Mouse (Mus musculus): ENCODE data around the gene Il10ra. TPM values are rescaled to one million over a fixed set of nuclear protein-coding genes. Genes with fewer than 3 reads are reported as not detected.
A peak's percentile ranks its signal among the peaks of the same experiment; 100 is the strongest.

Gene Il10ra
- polyA plus RNA-seq, 1 experiment from 2014 or later, result 0.62 TPM

DNA sequence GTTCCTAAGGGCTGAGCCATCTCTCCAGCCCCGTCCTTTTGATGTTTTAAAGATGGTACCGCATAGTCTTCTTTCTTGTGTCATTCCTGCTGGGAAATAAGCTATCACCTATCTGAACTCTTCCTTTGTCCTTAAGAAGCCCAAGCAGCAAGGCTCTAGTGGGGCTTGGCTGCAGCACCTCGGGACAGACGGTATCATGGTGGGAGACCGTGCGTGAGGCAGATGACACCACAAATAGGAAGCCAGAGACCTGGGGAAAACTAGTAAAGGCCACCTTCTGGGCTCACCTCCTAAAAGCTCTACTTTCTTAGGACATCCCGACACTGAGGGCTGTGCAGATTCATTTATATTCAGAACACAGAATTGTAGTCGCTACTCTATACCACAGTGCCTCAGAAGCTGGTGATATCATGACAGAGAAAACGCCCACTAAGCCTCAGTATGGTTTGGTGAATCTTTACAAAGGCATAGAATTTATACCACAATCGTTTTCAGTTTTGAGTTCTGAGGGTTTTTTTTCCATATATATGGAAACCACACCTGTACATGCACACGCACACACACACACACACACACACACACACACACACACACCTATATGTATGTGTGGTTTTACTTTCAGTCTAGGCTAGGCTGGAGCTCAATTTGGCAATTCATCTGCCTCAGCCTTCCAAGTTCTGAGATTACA lies 22.7 kb upstream of the Il10ra start:
- H3K27ac ChIP-seq (replicated peaks), result no peak overlapping the region
- H3K4me1 ChIP-seq, result no peaks in the 10 kb centered on the region
- H3K4me2 ChIP-seq, result no peak overlapping the region
- no peak for ATAC-seq (ENCODE audit: extremely low read depth, insufficient number of reproducible peaks, low FRiP score, low TSS enrichment)
- no peaks in the 10 kb centered on the region for H3K9me3 ChIP-seq
- 77% methylated on average over 11 of the region's 11 CpGs for WGBS
- H3K9ac ChIP-seq, result no peak overlapping the region
- no peak overlapping the region for H3K4me3 ChIP-seq
- no peaks in the 10 kb centered on the region for H3K36me3 ChIP-seq
- peaks cover 4% of the 10 kb centered on the region; the same call in 1 of the 2 replicates for H3K27me3 ChIP-seq (replicated peaks)

DNA sequence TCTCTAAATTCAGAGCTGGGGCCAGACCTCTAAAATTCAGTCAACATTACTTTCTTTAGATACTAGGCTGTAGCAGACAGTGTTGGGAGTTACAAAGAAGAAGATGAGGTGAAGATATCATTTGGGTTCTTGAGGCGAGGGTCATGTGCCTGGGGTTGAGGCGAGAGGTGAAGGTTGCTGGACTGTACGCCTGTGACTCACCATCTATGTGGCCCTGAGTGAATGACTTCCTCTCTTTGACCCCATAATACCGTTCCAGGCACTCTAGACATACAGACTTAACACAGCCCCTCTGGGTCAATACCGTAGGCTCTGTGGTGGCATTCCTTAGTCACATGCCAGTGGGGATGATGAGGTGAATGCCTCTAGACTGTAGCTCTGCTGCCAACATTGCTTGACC lies 13.5 kb upstream of the Il10ra start:
- Histone ChIP-seq H3K9me3 (no peaks in the 10 kb centered on the region), H3K9ac (no peak overlapping the region), H3K27ac (replicated peaks) (no peak overlapping the region), H3K36me3 (no peaks in the 10 kb centered on the region), H3K4me1 (no peaks in the 10 kb centered on the region), H3K27me3 (replicated peaks) (no peaks in the 10 kb centered on the region), H3K4me2 (no peak overlapping the region), H3K4me3 (no peak overlapping the region)
- no peak for ATAC-seq (ENCODE audit: extremely low read depth, insufficient number of reproducible peaks, low FRiP score, low TSS enrichment)
- WGBS, result 79% methylated on average over 5 of the region's 5 CpGs

DNA sequence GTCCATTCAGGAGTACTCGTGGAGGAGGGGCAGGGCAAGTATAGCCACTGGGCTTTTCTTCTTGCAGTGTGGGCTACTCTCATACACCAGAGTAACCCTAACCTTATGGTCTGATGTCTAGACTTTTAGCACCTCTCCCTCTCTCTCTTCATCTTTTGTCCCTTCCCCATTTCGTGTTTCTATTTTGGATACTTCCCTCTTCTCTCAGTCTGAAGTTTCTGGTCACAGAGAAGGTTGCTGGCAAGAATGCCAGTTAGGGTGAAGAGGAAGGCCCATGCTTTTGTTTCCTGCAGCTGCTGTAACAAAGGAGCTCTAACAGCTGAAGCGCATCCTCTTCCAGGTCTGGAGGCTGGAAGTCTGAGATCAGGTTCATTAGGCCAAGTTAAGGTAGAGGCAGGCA lies 11.9 kb upstream of the Il10ra start:
- no peaks in the 10 kb centered on the region for H3K27me3 ChIP-seq (replicated peaks)
- H3K36me3 ChIP-seq, result no peaks in the 10 kb centered on the region
- no peak overlapping the region for H3K4me3 ChIP-seq
- no peak overlapping the region for H3K27ac ChIP-seq (replicated peaks)
- no peak for ATAC-seq (ENCODE audit: extremely low read depth, insufficient number of reproducible peaks, low FRiP score, low TSS enrichment)
- H3K4me2 ChIP-seq, result no peak overlapping the region
- WGBS, result 73% methylated on average over 3 of the region's 3 CpGs
- H3K4me1 ChIP-seq, result no peaks in the 10 kb centered on the region
- H3K9ac ChIP-seq, result no peak overlapping the region
- H3K9me3 ChIP-seq, result no peaks in the 10 kb centered on the region

DNA sequence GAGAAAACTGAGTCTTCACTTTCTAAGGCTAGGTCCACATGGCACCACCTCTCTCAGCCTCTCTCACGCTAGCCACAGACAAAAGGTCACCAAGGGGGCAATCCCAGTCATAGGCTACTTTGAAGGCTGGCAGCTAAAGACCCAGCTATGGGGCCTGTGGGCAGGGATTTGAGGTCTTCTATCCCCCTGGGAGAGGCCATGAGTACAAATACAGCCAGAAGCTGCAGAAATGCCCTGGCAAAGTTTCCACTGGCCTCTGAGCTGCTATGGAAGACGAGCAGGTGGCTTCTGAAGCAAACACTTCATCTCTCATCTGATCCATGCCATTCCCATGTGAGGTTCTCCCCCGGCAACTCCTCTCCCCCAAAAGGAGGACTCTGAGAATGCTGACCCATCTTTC lies 11.1 kb upstream of the Il10ra start:
- no peak overlapping the region for H3K4me2 ChIP-seq
- no peak overlapping the region for H3K9ac ChIP-seq
- no peak overlapping the region for H3K4me3 ChIP-seq
- ATAC-seq (ENCODE audit: extremely low read depth, insufficient number of reproducible peaks, low FRiP score, low TSS enrichment), result no peak
- H3K9me3 ChIP-seq, result no peaks in the 10 kb centered on the region
- no peaks in the 10 kb centered on the region for H3K36me3 ChIP-seq
- WGBS, result 67% methylated on average over 3 of the region's 3 CpGs
- no peaks in the 10 kb centered on the region for H3K4me1 ChIP-seq
- no peak overlapping the region for H3K27ac ChIP-seq (replicated peaks)
- no peaks in the 10 kb centered on the region; the same call in 1 of the 2 replicates for H3K27me3 ChIP-seq (replicated peaks)

GRCm38 (mm10) chr9:45274635-45275034 lies 5.7 kb upstream of the Il10ra start:
- H3K4me1 ChIP-seq, result no peaks in the 10 kb centered on the region
- ATAC-seq (ENCODE audit: extremely low read depth, insufficient number of reproducible peaks, low FRiP score, low TSS enrichment), result no peak
- 82% methylated on average over 2 of the region's 2 CpGs for WGBS
- H3K36me3 ChIP-seq, result no peaks in the 10 kb centered on the region
- H3K27me3 ChIP-seq (replicated peaks), result peaks cover 29% of the 10 kb centered on the region
- H3K4me2 ChIP-seq, result no peak overlapping the region
- no peaks in the 10 kb centered on the region for H3K9me3 ChIP-seq
- H3K27ac ChIP-seq (replicated peaks), result no peak overlapping the region
- no peak overlapping the region for H3K4me3 ChIP-seq
- no peak overlapping the region for H3K9ac ChIP-seq

GRCm38 (mm10) chr9:45274218-45274617 lies 5.3 kb upstream of the Il10ra start:
- WGBS, result 65% methylated on average over 4 of the region's 4 CpGs
- ATAC-seq (ENCODE audit: extremely low read depth, insufficient number of reproducible peaks, low FRiP score, low TSS enrichment), result no peak
- H3K9me3 ChIP-seq, result no peaks in the 10 kb centered on the region
- H3K27ac ChIP-seq (replicated peaks), result no peak overlapping the region
- H3K4me3 ChIP-seq, result no peak overlapping the region
- H3K4me1 ChIP-seq, result peaks cover 1% of the 10 kb centered on the region; the same call in 1 of the 2 replicates
- peaks cover 33% of the 10 kb centered on the region for H3K27me3 ChIP-seq (replicated peaks)
- no peak overlapping the region for H3K9ac ChIP-seq
- H3K4me2 ChIP-seq, result no peak overlapping the region
- no peaks in the 10 kb centered on the region for H3K36me3 ChIP-seq

DNA sequence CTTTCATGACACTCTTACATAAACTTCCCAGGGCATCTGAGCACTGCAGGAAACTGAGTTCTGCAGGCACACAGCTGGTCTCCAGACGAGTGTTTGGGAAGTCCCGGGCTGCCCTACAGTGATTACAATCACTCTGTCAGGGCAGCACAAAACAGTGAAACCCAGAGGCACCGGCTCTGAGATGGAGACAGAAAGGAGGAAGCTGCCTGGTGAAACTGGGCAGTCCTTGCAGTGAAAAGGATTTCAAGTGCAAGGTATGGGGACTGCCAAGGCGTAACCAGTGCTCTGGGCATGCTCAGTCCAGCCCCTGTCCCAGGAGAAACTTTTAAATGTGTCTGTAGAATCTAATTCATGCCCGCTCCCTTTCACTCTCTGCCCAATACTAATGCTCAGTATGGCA lies 3.3 kb upstream of the Il10ra start:
- no peaks in the 10 kb centered on the region for H3K9me3 ChIP-seq
- no peak for ATAC-seq (ENCODE audit: extremely low read depth, insufficient number of reproducible peaks, low FRiP score, low TSS enrichment)
- peaks cover 7% of the 10 kb centered on the region; the same call in 1 of the 2 replicates for H3K4me1 ChIP-seq
- WGBS, result 35% methylated on average over 5 of the region's 5 CpGs
- H3K4me2 ChIP-seq, result no peak overlapping the region
- H3K27ac ChIP-seq (replicated peaks), result no peak overlapping the region
- peaks cover 53% of the 10 kb centered on the region for H3K27me3 ChIP-seq (replicated peaks)
- no peak overlapping the region for H3K9ac ChIP-seq
- no peaks in the 10 kb centered on the region for H3K36me3 ChIP-seq
- H3K4me3 ChIP-seq, result no peak overlapping the region

DNA sequence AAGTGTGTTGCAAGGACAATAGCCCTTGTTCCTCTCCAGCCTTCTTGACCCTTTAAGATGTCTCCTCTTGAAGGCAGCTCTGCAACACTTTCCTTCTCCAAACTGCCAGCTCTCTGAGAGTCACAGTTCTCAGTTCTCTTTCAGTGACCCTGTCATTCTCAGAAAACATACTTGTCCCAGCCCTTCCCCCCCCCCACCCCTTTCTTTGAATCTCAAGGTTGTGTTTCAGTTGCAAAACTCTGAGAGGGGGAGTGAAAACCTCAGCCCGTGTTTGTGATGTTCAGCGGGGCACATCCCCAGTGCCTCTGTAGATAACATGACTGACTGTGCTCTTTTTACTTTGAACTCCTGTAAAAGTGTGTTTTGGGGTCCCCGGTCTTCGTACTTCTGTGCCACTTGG lies 870 bp downstream of the Il10ra start:
- 55% methylated on average over 4 of the region's 4 CpGs for WGBS
- H3K4me2 ChIP-seq, result no peak overlapping the region
- no peaks in the 10 kb centered on the region for H3K9me3 ChIP-seq
- peaks cover 7% of the 10 kb centered on the region; the same call in 1 of the 2 replicates for H3K4me1 ChIP-seq
- H3K4me3 ChIP-seq, result no peak overlapping the region
- peaks cover 79% of the 10 kb centered on the region for H3K27me3 ChIP-seq (replicated peaks)
- no peak overlapping the region for H3K27ac ChIP-seq (replicated peaks)
- ATAC-seq (ENCODE audit: extremely low read depth, insufficient number of reproducible peaks, low FRiP score, low TSS enrichment), result no peak
- no peaks in the 10 kb centered on the region for H3K36me3 ChIP-seq
- 0 out of 2 replicates have a peak overlapping the region, but pooled peaks have one; percentile 71 for H3K9ac ChIP-seq

DNA sequence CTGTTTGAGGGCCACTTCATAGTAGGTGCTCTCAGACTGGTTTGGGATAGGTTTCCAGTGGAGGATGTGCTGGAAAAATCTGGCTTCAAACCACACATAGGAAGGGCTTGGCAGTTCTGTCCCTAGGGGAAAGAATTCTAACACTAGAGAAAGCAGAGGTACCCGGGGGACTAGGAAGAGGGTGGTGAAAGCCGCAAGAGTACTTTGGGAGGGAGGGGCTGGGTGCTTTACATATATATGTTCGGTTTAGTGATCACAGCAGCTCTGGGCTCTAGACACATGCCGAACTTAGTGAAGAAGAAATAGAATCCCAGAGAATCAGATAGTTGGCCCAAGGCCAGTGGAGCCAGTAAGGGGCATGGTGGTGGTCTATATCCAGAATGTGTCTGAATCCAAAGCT lies 1.9 kb downstream of the Il10ra start:
- Histone ChIP-seq H3K27ac (replicated peaks) (no peak overlapping the region), H3K27me3 (replicated peaks) (peaks cover 81% of the 10 kb centered on the region), H3K36me3 (no peaks in the 10 kb centered on the region), H3K9ac (no peak overlapping the region), H3K4me3 (no peak overlapping the region), H3K4me1 (peaks cover 7% of the 10 kb centered on the region; the same call in 1 of the 2 replicates), H3K9me3 (no peaks in the 10 kb centered on the region), H3K4me2 (no peak overlapping the region)
- 71% methylated on average over 4 of the region's 4 CpGs for WGBS
- ATAC-seq (ENCODE audit: extremely low read depth, insufficient number of reproducible peaks, low FRiP score, low TSS enrichment), result no peak

GRCm38 (mm10) chr9:45261872-45262271 lies 7.1 kb downstream of the Il10ra start:
- no peaks in the 10 kb centered on the region for H3K9me3 ChIP-seq
- H3K4me1 ChIP-seq, result no peaks in the 10 kb centered on the region
- H3K9ac ChIP-seq, result no peak overlapping the region
- peaks cover 50% of the 10 kb centered on the region for H3K27me3 ChIP-seq (replicated peaks)
- no peak overlapping the region for H3K27ac ChIP-seq (replicated peaks)
- no peak overlapping the region for H3K4me2 ChIP-seq
- WGBS, result 65% methylated on average over 5 of the region's 5 CpGs
- ATAC-seq (ENCODE audit: extremely low read depth, insufficient number of reproducible peaks, low FRiP score, low TSS enrichment), result no peak
- H3K4me3 ChIP-seq, result no peak overlapping the region
- H3K36me3 ChIP-seq, result no peaks in the 10 kb centered on the region

- Histone ChIP-seq H3K27ac (replicated peaks) (no peak overlapping the region), H3K4me3 (no peak overlapping the region), H3K36me3 (no peaks in the 10 kb centered on the region), H3K27me3 (replicated peaks) (peaks cover 46% of the 10 kb centered on the region), H3K9ac (no peak overlapping the region), H3K4me2 (no peak overlapping the region), H3K4me1 (no peaks in the 10 kb centered on the region), H3K9me3 (no peaks in the 10 kb centered on the region)
- WGBS, result 52% methylated on average over 4 of the region's 4 CpGs
- no peak for ATAC-seq (ENCODE audit: extremely low read depth, insufficient number of reproducible peaks, low FRiP score, low TSS enrichment)
These were observed 7.5 kb downstream of the Il10ra start for GRCm38 (mm10) chr9:45261466-45261865.

DNA sequence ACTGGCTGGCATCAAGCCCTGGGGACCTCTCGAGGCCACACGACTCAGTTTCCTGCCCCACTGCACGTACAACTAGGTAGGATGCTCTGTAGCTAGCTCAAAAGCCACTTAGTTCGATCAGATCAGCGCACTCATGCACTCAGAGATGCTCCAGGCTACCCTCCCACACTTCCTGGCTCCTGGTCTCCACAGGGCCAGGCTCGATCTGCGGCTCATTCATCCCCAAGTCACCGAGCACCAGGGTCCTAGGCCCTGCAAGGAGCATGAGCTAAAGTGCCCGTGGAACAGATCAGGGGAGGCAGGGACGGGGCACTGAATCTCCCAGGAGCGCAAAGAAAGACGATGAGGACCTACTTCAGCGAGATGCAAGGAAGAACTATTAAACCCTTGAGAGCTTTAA lies 9.9 kb downstream of the Il10ra start:
- Histone ChIP-seq H3K4me3 (no peak overlapping the region), H3K36me3 (no peaks in the 10 kb centered on the region), H3K27ac (replicated peaks) (no peak overlapping the region), H3K27me3 (replicated peaks) (peaks cover 33% of the 10 kb centered on the region), H3K4me2 (no peak overlapping the region), H3K9ac (no peak overlapping the region), H3K4me1 (no peaks in the 10 kb centered on the region), H3K9me3 (no peaks in the 10 kb centered on the region)
- WGBS, result 78% methylated on average over 13 of the region's 13 CpGs
- ATAC-seq (ENCODE audit: extremely low read depth, insufficient number of reproducible peaks, low FRiP score, low TSS enrichment), result no peak
